Mouse (Mus musculus) hindlimb bud, embryonic 11.5 days (tissue): ENCODE results near the gene Psg16.

Experiments
- DNase-seq: peaks from one replicate; pipeline ENCODE4 v3.0.0-alpha.2; 2012; ENCODE audit warnings: low read depth, low spot score; ENCODE audit errors: extremely low spot score

The Psg16 gene

DNA sequence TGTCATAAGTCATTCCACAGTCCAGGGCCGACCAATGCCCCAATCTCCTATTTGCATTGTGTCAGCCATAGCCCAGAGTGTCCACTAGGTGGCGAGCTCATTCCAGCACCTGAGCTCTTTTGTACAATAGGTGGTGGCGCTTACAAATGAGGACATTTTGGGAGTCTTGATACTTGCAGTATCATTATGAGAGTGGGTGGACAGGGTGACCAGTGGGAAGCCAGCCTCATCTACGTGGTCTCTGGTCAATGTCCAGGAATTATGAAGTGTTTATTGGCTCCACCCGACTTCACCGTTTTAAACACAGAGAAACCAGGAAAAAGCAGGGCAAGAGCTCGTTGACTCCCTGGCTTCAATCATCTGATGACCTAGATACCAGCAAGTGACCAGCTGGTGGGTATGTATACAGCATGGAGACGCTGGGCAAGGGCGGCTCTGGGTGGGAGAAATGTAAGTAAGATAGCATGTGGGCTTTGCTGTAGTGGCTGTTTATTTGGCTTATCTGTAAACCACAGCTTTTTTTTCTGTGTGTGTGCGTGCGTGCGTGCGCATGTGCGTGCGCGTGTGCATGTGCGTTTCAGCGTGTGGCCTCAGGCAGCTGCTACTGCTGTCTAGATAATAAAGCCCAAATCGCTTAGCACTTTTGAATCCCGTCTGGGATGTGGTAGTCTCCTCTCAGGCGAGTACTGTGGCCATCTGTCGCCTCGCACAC is at the start of gene Psg16:
Psg16 (plus strand) TSS at position 137 of the 712 bp plus-strand sequence.
- DNase-seq = no peak

DNA sequence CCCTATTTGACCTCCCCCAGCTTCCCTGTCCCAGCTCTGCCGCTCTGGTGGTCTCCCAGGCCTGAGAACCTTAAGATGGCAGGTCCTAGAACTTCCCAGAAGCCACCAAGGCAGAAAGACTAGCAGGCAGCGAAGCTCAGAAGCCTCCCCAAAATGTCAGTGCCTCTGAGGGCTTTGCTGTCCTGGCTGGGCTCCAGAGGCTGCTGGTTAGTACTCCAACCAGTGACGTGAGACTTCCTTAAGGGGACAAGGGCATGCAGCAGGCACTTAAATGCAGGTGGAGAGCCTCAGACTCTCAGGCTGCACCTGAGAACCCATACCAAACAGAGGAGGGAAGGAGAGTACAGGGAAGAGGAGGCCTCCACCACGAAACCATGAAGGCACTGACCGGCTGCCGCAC is 49.7 kb upstream of the Psg16 start:
- no peak for DNase-seq

DNA sequence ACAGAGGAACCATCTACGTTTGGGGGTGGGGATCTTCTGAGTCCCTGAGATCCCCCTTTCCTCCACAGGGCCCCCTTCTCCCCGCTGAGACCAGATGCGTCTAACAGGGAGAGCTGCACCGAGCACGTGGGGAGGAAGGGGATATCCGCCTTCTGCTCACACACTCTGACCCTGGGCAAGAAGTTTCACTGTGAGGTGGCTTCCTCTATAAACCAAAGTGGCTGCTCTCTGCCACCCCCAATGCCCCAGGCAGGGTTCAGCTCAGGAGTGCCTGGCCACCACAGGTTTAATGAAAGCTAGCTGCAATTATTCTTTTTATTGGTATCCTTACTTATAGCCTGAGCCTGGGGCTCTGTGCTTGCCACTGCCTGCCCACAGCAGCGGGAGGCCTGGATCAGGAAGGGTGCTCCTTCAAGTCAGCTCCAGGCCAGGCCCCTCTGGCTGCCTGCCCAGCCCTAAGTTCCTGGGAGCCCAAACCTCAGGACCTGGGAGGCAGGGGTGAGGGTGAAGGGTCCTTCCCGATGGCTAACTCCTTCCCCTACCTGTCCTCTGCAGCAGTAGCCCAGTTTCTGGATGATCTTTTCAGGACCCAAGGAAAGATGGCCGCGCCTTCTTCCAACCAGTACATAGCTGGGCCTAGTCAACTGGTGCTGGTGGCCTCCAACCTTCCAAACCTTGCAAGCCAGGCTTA is 48.9 kb upstream of the Psg16 start:
- DNase-seq = no peak

DNA sequence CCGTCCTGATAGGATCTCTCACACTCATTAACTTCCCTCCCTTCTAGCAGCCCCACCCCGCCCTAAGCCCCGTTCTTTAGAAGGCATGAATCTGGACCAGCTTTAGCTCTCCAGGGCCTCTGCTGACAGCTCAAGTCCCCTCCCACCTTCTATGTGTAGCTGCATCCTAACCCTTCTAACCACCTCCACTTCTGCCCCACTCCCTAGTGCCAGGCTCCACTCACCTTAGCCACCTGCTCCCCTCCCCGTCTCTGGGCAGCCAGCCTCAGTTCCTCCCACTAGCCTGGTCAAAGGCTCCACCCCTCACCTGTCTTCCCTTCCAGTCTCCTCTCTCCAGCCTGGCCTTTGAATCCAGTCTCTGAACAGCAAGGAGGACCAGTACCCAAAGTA is 48.3 kb upstream of the Psg16 start:
- DNase-seq = no peak

GRCm38 (mm10) chr7:17025896-17026622 is 47.8 kb upstream of the Psg16 start:
- no peak for DNase-seq

GRCm38 (mm10) chr7:17026710-17027587 is 46.9 kb upstream of the Psg16 start:
- DNase-seq = peak; percentile 46

- peak; percentile 20 for DNase-seq
Measured at GRCm38 (mm10) chr7:17027588-17028343, 46.1 kb upstream of the Psg16 start, which contains the start of gene Ppp5c. TSS of gene Ppp5c (minus strand) at chr7:17027924.

DNA sequence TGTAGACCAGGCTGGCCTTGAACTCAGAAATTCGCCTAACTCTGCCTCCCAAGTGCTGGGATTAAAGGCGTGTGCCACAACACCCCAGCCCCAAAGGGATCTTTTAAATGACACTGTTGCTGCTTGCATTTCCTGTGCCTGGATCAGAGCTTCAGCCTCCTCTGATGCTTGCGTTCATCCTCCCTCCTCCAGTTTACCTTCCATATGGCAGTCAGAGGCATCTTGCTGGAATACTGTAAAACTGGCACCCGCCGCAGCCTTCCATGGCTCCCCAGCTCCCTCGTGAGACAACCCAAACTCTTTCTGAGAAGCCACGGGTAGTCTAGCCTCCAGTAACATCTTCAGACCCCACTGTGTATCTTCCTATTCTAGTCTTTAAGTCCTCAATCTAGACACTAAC is 44.9 kb upstream of the Psg16 start:
- DNase-seq = no peak

GRCm38 (mm10) chr7:17030239-17030638 is 43.6 kb upstream of the Psg16 start:
- DNase-seq = no peak

DNA sequence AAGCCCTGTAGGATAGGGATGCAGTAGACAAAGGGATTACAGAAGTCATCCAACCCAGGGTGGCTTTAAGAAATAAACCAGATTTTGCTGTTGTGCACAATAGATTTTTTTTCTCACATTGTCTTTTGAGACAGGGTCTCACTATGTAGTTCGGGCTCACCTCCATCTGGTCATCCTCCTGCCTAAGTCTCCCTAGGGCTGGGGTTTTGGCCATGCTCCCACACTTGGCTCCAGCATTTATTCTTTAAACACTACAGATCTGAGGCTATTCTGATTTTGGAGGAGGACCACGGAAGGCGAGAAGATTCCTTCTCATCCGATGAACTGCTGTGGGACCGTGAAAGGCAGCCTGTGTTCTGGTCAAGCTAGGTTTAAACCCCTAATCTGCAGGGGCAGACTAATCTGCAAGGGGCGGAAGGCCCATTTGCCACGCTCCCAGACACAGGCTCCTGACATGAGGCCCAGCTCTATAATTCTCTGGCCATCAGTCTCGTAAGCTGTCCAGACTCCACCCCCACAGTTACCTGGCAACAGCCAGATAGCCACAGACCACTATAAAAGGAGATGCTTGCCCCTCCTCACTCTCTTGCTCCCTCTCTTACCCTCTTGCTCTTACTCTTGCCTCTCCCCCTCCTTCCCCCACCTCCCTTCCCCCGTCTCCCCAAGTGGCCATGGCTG is 35.7 kb upstream of the Psg16 start:
- no peak for DNase-seq

DNA sequence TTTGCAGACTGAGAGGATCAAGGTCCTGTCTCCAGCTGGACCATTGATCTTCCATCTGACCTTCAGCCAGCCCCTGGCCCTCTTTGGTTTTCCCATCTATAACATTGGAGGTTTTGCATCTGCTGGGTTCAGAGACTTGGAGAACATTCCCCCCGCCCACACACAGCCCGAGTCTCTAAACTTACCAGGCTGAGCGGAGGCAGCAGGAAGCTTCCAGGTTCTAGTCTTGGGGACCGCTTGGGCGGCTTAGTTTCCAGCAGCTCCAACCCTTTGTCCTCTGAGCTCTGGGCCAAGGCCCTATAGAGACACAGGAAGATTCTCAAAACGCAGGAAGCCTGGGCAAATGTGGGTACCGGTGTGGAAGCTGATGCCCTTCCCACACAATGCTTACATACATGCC is 34.5 kb upstream of the Psg16 start:
- DNase-seq = no peak

DNA sequence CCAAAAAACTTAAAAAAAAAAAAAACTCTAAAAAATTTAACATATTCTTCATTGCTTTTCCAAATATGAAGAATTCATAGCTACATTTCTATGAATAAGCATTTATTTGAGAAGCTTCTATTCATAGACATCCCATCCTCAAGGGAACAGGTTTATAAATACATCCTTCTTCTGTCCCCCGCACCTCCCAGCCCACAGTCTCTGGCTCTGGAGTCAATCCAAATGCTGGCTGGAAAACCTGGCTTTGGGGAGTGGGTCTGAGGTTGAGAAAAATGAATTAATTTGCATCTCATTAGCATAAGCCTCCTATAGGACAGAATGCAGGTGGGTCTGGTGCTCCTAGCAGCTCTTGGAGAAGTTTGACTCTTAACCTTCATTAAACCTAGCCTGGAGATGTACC is 28.1 kb upstream of the Psg16 start:
- DNase-seq = no peak

- DNase-seq = no peak
Measured at GRCm38 (mm10) chr7:17047041-17047682, 26.7 kb upstream of the Psg16 start.

DNA sequence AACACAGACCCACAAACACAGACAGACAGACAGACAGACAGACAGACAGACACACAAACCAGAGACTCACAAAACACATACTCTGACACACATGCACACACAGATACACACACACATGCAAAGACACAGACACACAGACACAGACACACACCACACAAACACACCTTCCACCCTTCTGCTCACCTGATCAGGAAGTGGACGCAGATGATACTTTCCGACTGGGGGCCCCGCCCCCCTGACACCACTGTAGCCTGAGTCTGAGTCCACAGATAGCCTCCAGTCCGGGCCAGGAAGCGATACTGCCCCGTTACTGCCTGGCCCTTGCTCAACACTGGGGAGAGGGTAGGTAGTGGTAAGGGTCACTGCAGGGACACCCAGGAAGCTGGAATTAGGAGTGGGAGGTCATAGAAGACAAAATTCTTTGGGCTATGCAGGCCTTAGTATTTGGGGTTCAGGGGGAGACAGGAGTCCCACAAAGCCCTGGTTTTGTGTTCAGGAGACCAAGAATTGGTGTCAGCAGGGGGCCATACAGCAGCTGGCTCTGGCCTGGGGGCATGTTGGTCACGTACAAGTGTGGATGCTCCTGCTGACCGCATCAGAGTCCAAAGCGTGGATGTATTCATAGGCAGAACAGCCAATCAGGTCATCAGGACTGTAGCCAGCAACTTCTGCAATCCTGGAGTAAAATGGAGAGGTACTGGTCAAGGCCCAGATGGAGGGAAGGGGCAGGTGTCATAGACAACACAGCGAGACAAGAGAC is 25.2 kb upstream of the Psg16 start:
- no peak for DNase-seq

DNA sequence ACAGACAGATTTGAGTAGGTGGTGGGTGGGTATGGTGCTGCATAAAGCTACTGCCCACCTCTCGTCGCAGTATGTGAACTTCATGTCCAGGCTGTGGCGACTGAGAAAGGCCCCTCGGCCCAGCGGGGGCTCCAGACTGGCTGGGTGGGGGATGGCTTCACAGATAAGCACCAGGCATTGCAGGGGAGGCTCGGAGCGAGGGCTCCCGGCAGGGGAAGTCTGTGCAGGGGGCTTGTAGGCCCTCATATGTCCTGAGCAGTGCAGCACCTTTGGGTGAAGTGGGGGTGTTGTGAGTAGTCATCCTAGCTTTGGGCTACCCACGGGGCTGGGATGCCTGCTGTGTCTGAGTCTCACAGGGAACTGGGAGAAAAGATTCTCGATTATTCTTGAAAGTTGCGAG is 23.3 kb upstream of the Psg16 start:
- no peak for DNase-seq

- peak; percentile 49 for DNase-seq
Measured at GRCm38 (mm10) chr7:17050933-17051594, 22.8 kb upstream of the Psg16 start.

- DNase-seq = no peak
Measured at GRCm38 (mm10) chr7:17054325-17054989, 19.4 kb upstream of the Psg16 start.
